Mouse (Mus musculus) cerebellum, adult 2 months (tissue): Measurements from ENCODE around the gene Gpsm2. TPM values are rescaled to one million over a fixed set of nuclear protein-coding genes. Genes with fewer than 3 reads are reported as not detected.
"Not testable (repeated sequence)": the region's sequence is repeated elsewhere in the genome, so short reads cannot be mapped to it uniquely, and the experiment has no call there.

Experiments
- DNase-seq, 2 experiments: peaks; one replicate each; pipeline ENCODE4 v3.0.0; 2021
- H3K27ac ChIP-seq: fragments of 200-500 bp; 2 replicates; pipeline ENCODE4 v1.5.1; 2012; ENCODE audit warnings: low read length, control low read depth, inconsistent platforms; ENCODE audit not compliant: insufficient read depth
- H3K27me3 ChIP-seq: fragments of 200-500 bp; 2 replicates; pipeline ENCODE4 v1.6.1; 2012; ENCODE audit warnings: inconsistent platforms, mild to moderate bottlenecking, low read length, moderate library complexity; ENCODE audit not compliant: control insufficient read depth, insufficient read depth
- H3K4me1 ChIP-seq: fragments of 200-500 bp; 2 replicates; pipeline ENCODE4 v1.6.1; 2011; ENCODE audit warnings: low read length; ENCODE audit not compliant: control insufficient read depth, insufficient read depth
- H3K4me3 ChIP-seq: fragments of 200-500 bp; replicated peaks from 2 replicates; pipeline ENCODE3; 2011; ENCODE audit warnings: mild to moderate bottlenecking, low read depth, low read length, control low read depth; ENCODE audit not compliant: insufficient read depth
- CTCF ChIP-seq: fragments of 200-500 bp; IDR thresholded peaks from 2 replicates; pipeline ENCODE4 v1.5.1; 2011; ENCODE audit warnings: low read depth, mild to moderate bottlenecking, control low read depth, low read length, moderate library complexity, borderline replicate concordance; ENCODE audit not compliant: insufficient read depth
- POLR2A ChIP-seq: fragments of 200-500 bp; IDR thresholded peaks from 2 replicates; pipeline ENCODE4 v1.6.1; 2011; ENCODE audit warnings: low read length, control low read depth, borderline replicate concordance; ENCODE audit not compliant: insufficient read depth
- WGBS: fragments of 180-500 bp; shearing (Covaris S2); methylation state at CpG from one replicate; pipeline ENCODE4 v1.1.7; 2018; 5-methylcytosine and 5-hydroxymethylcytosine counted together
- polyA plus RNA-seq: library from polyadenylated mRNA; depleted of rRNA; stranded (reverse); fragments of >200 nt; gene quantifications from 2 replicates; pipeline ENCODE4 v1.2.3, GENCODE M21; 2012

Gene Gpsm2
- polyA plus RNA-seq, 1 experiment: 9.3 TPM

GRCm38 (mm10) chr3:108676616-108677015 is 45.5 kb downstream of the Gpsm2 start:
- TF ChIP-seq POLR2A: no peak
- no peak for TF ChIP-seq CTCF
- no peak overlapping the region for H3K4me3 ChIP-seq
- H3K4me1 ChIP-seq: no peaks in the 10 kb centered on the region
- WGBS: 6% methylated on average over 4 of the region's 4 CpGs
- peak in 1 of 2 experiments; percentile 16 for DNase-seq
- H3K27me3 ChIP-seq: no peaks in the 10 kb centered on the region
- H3K27ac ChIP-seq: no peak overlapping the region

GRCm38 (mm10) chr3:108660941-108661340 is 61.2 kb downstream of the Gpsm2 start:
- 74% methylated on average over 1 of the region's 1 CpGs for WGBS
- H3K27ac ChIP-seq: no peak overlapping the region
- H3K4me3 ChIP-seq: no peak overlapping the region
- no peaks in the 10 kb centered on the region for H3K27me3 ChIP-seq
- DNase-seq: no peak
- TF ChIP-seq CTCF (no peak), POLR2A (no peak)
- H3K4me1 ChIP-seq: no peaks in the 10 kb centered on the region

GRCm38 (mm10) chr3:108658612-108659011 is 63.5 kb downstream of the Gpsm2 start:
- WGBS: 95% methylated on average over 9 of the region's 9 CpGs
- Histone ChIP-seq H3K4me3 (no peak overlapping the region), H3K4me1 (no peaks in the 10 kb centered on the region), H3K27ac (no peak overlapping the region), H3K27me3 (no peaks in the 10 kb centered on the region)
- DNase-seq: no peak
- TF ChIP-seq POLR2A (no peak), CTCF (no peak)

- no peak overlapping the region for H3K27ac ChIP-seq
- no peak for TF ChIP-seq POLR2A
- TF ChIP-seq CTCF: no peak
- no peak for DNase-seq
- H3K27me3 ChIP-seq: no peaks in the 10 kb centered on the region
- 62% methylated on average over 7 of the region's 7 CpGs for WGBS
- H3K4me1 ChIP-seq: no peaks in the 10 kb centered on the region
- H3K4me3 ChIP-seq: no peak overlapping the region
Observed at GRCm38 (mm10) chr3:108655486-108655885, 66.6 kb downstream of the Gpsm2 start.

GRCm38 (mm10) chr3:108654566-108654965 is 67.5 kb downstream of the Gpsm2 start:
- H3K27ac ChIP-seq: no peak overlapping the region
- WGBS: 22% methylated on average over 14 of the region's 14 CpGs
- TF ChIP-seq POLR2A: no peak
- TF ChIP-seq CTCF: no peak
- no peaks in the 10 kb centered on the region for H3K4me1 ChIP-seq
- no peaks in the 10 kb centered on the region for H3K27me3 ChIP-seq
- no peak for DNase-seq
- H3K4me3 ChIP-seq: peak overlapping the region; percentile 67

- Histone ChIP-seq H3K4me3 (peak within 1 kb of the TSS; percentile 67), H3K4me1 (no peaks in the 10 kb centered on the region), H3K27ac (no peak within 1 kb of the TSS; the same call in 1 of the 2 replicates), H3K27me3 (no peaks in the 10 kb centered on the region)
- under 1% methylated on average over 57 of the region's 57 CpGs for WGBS
- peak; percentile 95 for DNase-seq
- TF ChIP-seq CTCF (no peak), POLR2A (peak; percentile 87)
Observed at GRCm38 (mm10) chr3:108653710-108654379, 68.3 kb downstream of the Gpsm2 start, which contains the start of gene Clcc1. Gene Clcc1, plus strand, starts transcription at chr3:108653913.

GRCm38 (mm10) chr3:108652866-108653642 is 69.1 kb downstream of the Gpsm2 start:
- Histone ChIP-seq H3K27me3 (no peaks in the 10 kb centered on the region), H3K4me3 (no peak overlapping the region), H3K27ac (no peak overlapping the region; the same call in 1 of the 2 replicates), H3K4me1 (no peaks in the 10 kb centered on the region)
- TF ChIP-seq POLR2A: no peak
- no peak for DNase-seq
- WGBS: 21% methylated on average over 9 of the region's 9 CpGs

- WGBS: 49% methylated on average over 5 of the region's 5 CpGs
- not testable (repeated sequence) for H3K4me1 ChIP-seq, H3K4me3 ChIP-seq, H3K27me3 ChIP-seq, H3K27ac ChIP-seq, DNase-seq
Observed at GRCm38 (mm10) chr3:108647681-108648080, 74.4 kb downstream of the Gpsm2 start.
